Comparison of ENCODE assay signal across 8 mouse cellular contexts in genomic region chr11:85524186-85524585, GRCm38 (mm10).
A peak's percentile ranks its signal among the peaks of the same experiment; 100 is the strongest.
DNase-seq lines count a peak whose midpoint lies in the region; ATAC-seq and TF ChIP-seq lines count a peak whose summit lies in the region.

No protein-coding gene starts in this region.

- H3K36me3 ChIP-seq in embryonic facial prominence, embryonic 13.5 days = no peaks in the 10 kb centered on the region
- H3K36me3 ChIP-seq in heart, embryonic 10.5 days = no peaks in the 10 kb centered on the region
- H3K36me3 ChIP-seq in kidney, embryonic 14.5 days (ENCODE audit: control insufficient read depth, insufficient read depth, low read length) = no peaks in the 10 kb centered on the region
- H3K36me3 ChIP-seq in limb, embryonic 12.5 days = no peaks in the 10 kb centered on the region
- H3K36me3 ChIP-seq in midbrain, embryonic 13.5 days = no peaks in the 10 kb centered on the region

- ATAC-seq in embryonic facial prominence, embryonic 13.5 days (ENCODE audit: insufficient number of reproducible peaks, insufficient read depth, low FRiP score, low TSS enrichment, low read depth) = no peak
- 0 out of 2 replicates have a peak, but pooled peaks have one; percentile 36 for ATAC-seq in kidney, embryonic 14.5 days (ENCODE audit: low FRiP score, low TSS enrichment)
- ATAC-seq in limb, embryonic 12.5 days (ENCODE audit: insufficient number of reproducible peaks, insufficient read depth, low FRiP score, low TSS enrichment, low read depth) = peak; percentile 52; the same call in 1 of the 2 replicates
- peak; percentile 34; the same call in 1 of the 2 replicates for ATAC-seq in midbrain, embryonic 13.5 days

- WGBS in embryonic facial prominence, embryonic 13.5 days = 8% methylated on average over 12 of the region's 12 CpGs
- WGBS in heart, embryonic 10.5 days = 39% methylated on average over 12 of the region's 12 CpGs
- 31% methylated on average over 12 of the region's 12 CpGs for WGBS in kidney, embryonic 14.5 days
- WGBS in limb, embryonic 12.5 days = 25% methylated on average over 12 of the region's 12 CpGs
- WGBS in midbrain, embryonic 13.5 days = 8% methylated on average over 12 of the region's 12 CpGs

- TF ChIP-seq POLR2A in bone marrow macrophage, adult 2 months (IDR thresholded peaks at IDR 0.05; ENCODE audit: borderline replicate concordance, low read depth, low read length) = no peak

- H3K27me3 ChIP-seq in embryonic facial prominence, embryonic 13.5 days = no peaks in the 10 kb centered on the region
- peaks cover 25% of the 10 kb centered on the region for H3K27me3 ChIP-seq in heart, embryonic 10.5 days (ENCODE audit: insufficient read depth, poor library complexity, severe bottlenecking)
- peaks cover 6% of the 10 kb centered on the region for H3K27me3 ChIP-seq in kidney, embryonic 14.5 days (ENCODE audit: control insufficient read depth, insufficient read depth, low read length)
- peaks cover 40% of the 10 kb centered on the region for H3K27me3 ChIP-seq in limb, embryonic 12.5 days
- peaks cover 58% of the 10 kb centered on the region for H3K27me3 ChIP-seq in midbrain, embryonic 13.5 days

- H3K4me2 ChIP-seq in embryonic facial prominence, embryonic 13.5 days = peak overlapping the region; percentile 58
- peak overlapping the region; percentile 30 for H3K4me2 ChIP-seq in kidney, embryonic 14.5 days (replicated peaks; ENCODE audit: low read depth, low read length)
- H3K4me2 ChIP-seq in limb, embryonic 12.5 days = peak overlapping the region; percentile 54
- H3K4me2 ChIP-seq in midbrain, embryonic 13.5 days (replicated peaks) = peak overlapping the region; percentile 56

- peak overlapping the region; percentile 75 for H3K27ac ChIP-seq in bone marrow macrophage, adult 2 months (ENCODE audit: insufficient read depth, low read depth, low read length)
- peak overlapping the region; percentile 84 for H3K27ac ChIP-seq in embryonic facial prominence, embryonic 13.5 days
- 0 out of 2 replicates have a peak overlapping the region, but pooled peaks have one; percentile 65 for H3K27ac ChIP-seq in heart, embryonic 10.5 days
- H3K27ac ChIP-seq in kidney, embryonic 14.5 days (ENCODE audit: low read depth, low read length) = peak overlapping the region; percentile 78; the same call in 1 of the 2 replicates
- peak overlapping the region; percentile 46; the same call in 1 of the 2 replicates for H3K27ac ChIP-seq in limb, embryonic 12.5 days
- no peak overlapping the region for H3K27ac ChIP-seq in midbrain, embryonic 13.5 days

- H3K9ac ChIP-seq in embryonic facial prominence, embryonic 13.5 days = peak overlapping the region; percentile 64; the same call in 1 of the 2 replicates
- no peak overlapping the region for H3K9ac ChIP-seq in kidney, embryonic 14.5 days (ENCODE audit: low read depth, low read length)
- 0 out of 2 replicates have a peak overlapping the region, but pooled peaks have one; percentile 24 for H3K9ac ChIP-seq in limb, embryonic 12.5 days (replicated peaks)
- no peak overlapping the region; the same call in 1 of the 2 replicates for H3K9ac ChIP-seq in midbrain, embryonic 13.5 days (replicated peaks)

- DNase-seq in heart, embryonic 10.5 days (ENCODE audit: low spot score) = no peak
- DNase-seq in spleen, adult 12 weeks (ENCODE audit: low spot score) = peak; percentile 15
- DNase-seq in adipocyte (ENCODE audit: low spot score) = no peak

- peaks cover 41% of the 10 kb centered on the region for H3K4me1 ChIP-seq in bone marrow macrophage, adult 2 months (ENCODE audit: control insufficient read depth, insufficient read depth, low read length)
- H3K4me1 ChIP-seq in embryonic facial prominence, embryonic 13.5 days = peaks cover 54% of the 10 kb centered on the region
- H3K4me1 ChIP-seq in heart, embryonic 10.5 days = peaks cover 32% of the 10 kb centered on the region
- peaks cover 45% of the 10 kb centered on the region for H3K4me1 ChIP-seq in kidney, embryonic 14.5 days (ENCODE audit: control insufficient read depth, insufficient read depth, low read length)
- peaks cover 44% of the 10 kb centered on the region for H3K4me1 ChIP-seq in limb, embryonic 12.5 days (replicated peaks)
- H3K4me1 ChIP-seq in midbrain, embryonic 13.5 days (replicated peaks) = peaks cover 30% of the 10 kb centered on the region

- H3K4me3 ChIP-seq in bone marrow macrophage, adult 2 months (ENCODE audit: insufficient read depth, low read length) = peak overlapping the region; percentile 30
- H3K4me3 ChIP-seq in embryonic facial prominence, embryonic 13.5 days = peak overlapping the region; percentile 28
- peak overlapping the region; percentile 43 for H3K4me3 ChIP-seq in heart, embryonic 10.5 days
- peak overlapping the region; percentile 10; the same call in 1 of the 2 replicates for H3K4me3 ChIP-seq in kidney, embryonic 14.5 days (ENCODE audit: low read length)
- H3K4me3 ChIP-seq in limb, embryonic 12.5 days (replicated peaks) = peak overlapping the region; percentile 18
- H3K4me3 ChIP-seq in midbrain, embryonic 13.5 days (replicated peaks) = peak overlapping the region; percentile 28

- no peaks in the 10 kb centered on the region for H3K9me3 ChIP-seq in embryonic facial prominence, embryonic 13.5 days
- H3K9me3 ChIP-seq in heart, embryonic 10.5 days = no peaks in the 10 kb centered on the region
- no peaks in the 10 kb centered on the region for H3K9me3 ChIP-seq in kidney, embryonic 14.5 days (ENCODE audit: control insufficient read depth, low read length)
- H3K9me3 ChIP-seq in limb, embryonic 12.5 days = no peaks in the 10 kb centered on the region
- H3K9me3 ChIP-seq in midbrain, embryonic 13.5 days = no peaks in the 10 kb centered on the region

- no peak for TF ChIP-seq CTCF in bone marrow macrophage, adult 2 months (IDR thresholded peaks at IDR 0.05; ENCODE audit: low read depth, low read length)

Comparison
In these comparisons a context has a peak if more than half of its experiments do, and no peak if none do; other contexts are left out.
1. H3K9ac ChIP-seq: peak in embryonic facial prominence, embryonic 13.5 days (single experiment) and limb, embryonic 12.5 days (single experiment); none in kidney, embryonic 14.5 days (single experiment) and midbrain, embryonic 13.5 days (single experiment).
2. Peak in every context shown above with its lines, with median percentiles within 50 percentile points of each other: H3K4me3 ChIP-seq and H3K4me2 ChIP-seq.